Mouse (Mus musculus) heart, adult 9 months (tissue): ENCODE data around the gene Lgr4.
"Not testable (repeated sequence)": the region's sequence is repeated elsewhere in the genome, so short reads cannot be mapped to it uniquely, and the experiment has no call there.

ENCODE experiments used
- DNase-seq, 2 experiments: peaks; one replicate each; pipeline ENCODE4 v3.0.0; 2022; ENCODE audit warnings: low spot score in 2 of 2

Gene Lgr4

GRCm38 (mm10) chr2:109917496-109918413 lies at the start of gene Lgr4:
Lgr4 (plus strand) TSS chr2:109917647.
- DNase-seq = peak; percentile 97 to 98

GRCm38 (mm10) chr2:109879429-109879828 lies 38.0 kb upstream of the Lgr4 start:
- not testable (repeated sequence) for DNase-seq

GRCm38 (mm10) chr2:109881111-109881510 lies 36.3 kb upstream of the Lgr4 start:
- DNase-seq = no peak

- DNase-seq = no peak
These were observed 35.8 kb upstream of the Lgr4 start for GRCm38 (mm10) chr2:109881625-109882024.

GRCm38 (mm10) chr2:109884106-109884505 lies 33.3 kb upstream of the Lgr4 start:
- DNase-seq = peak in 1 of 2 experiments; percentile 30

GRCm38 (mm10) chr2:109884507-109884906 lies 32.9 kb upstream of the Lgr4 start:
- peak; percentile 45 to 61 for DNase-seq

GRCm38 (mm10) chr2:109890068-109890467 lies 27.4 kb upstream of the Lgr4 start:
- no peak for DNase-seq

GRCm38 (mm10) chr2:109890597-109890996 lies 26.9 kb upstream of the Lgr4 start, which contains the start of gene Lin7c:
Lin7c (plus strand) TSS chr2:109890853.
- peak; percentile 94 for DNase-seq

- DNase-seq = no peak
These were observed 26.4 kb upstream of the Lgr4 start for GRCm38 (mm10) chr2:109891031-109891430.

- no peak for DNase-seq
These were observed 26.0 kb upstream of the Lgr4 start for GRCm38 (mm10) chr2:109891471-109891870.

GRCm38 (mm10) chr2:109896311-109896710 lies 21.1 kb upstream of the Lgr4 start:
- no peak for DNase-seq

GRCm38 (mm10) chr2:109902869-109903268 lies 14.6 kb upstream of the Lgr4 start:
- no peak for DNase-seq

GRCm38 (mm10) chr2:109904171-109904821 lies 13.2 kb upstream of the Lgr4 start:
- peak; percentile 55 to 88 for DNase-seq

GRCm38 (mm10) chr2:109909122-109909521 lies 8.3 kb upstream of the Lgr4 start:
- no peak for DNase-seq

- no peak for DNase-seq
These were observed 5.2 kb upstream of the Lgr4 start for GRCm38 (mm10) chr2:109912216-109912615.

- no peak for DNase-seq
These were observed 4.7 kb upstream of the Lgr4 start for GRCm38 (mm10) chr2:109912766-109913165.

GRCm38 (mm10) chr2:109913241-109913640 lies 4.2 kb upstream of the Lgr4 start:
- DNase-seq = no peak

GRCm38 (mm10) chr2:109914601-109915000 lies 2.8 kb upstream of the Lgr4 start:
- DNase-seq = no peak

- DNase-seq = no peak
These were observed 508 bp upstream of the Lgr4 start for GRCm38 (mm10) chr2:109916782-109917495.

GRCm38 (mm10) chr2:109918592-109919262 lies 1.3 kb downstream of the Lgr4 start:
- no peak for DNase-seq

- no peak for DNase-seq
These were observed 3.0 kb downstream of the Lgr4 start for GRCm38 (mm10) chr2:109920471-109920870.
